Mouse (Mus musculus) bone marrow macrophage, adult 2 months (primary cell): ENCODE measurements around the gene Plbd1.

ENCODE experiments used
- CTCF ChIP-seq: IDR thresholded peaks from 2 replicates; pipeline ENCODE4 v1.5.1; 2012; ENCODE audit warnings: low read depth, mild to moderate bottlenecking, low read length, moderate library complexity
- POLR2A ChIP-seq: IDR thresholded peaks from 2 replicates; pipeline ENCODE4 v1.6.1; 2012; ENCODE audit warnings: mild to moderate bottlenecking, low read depth, low read length, borderline replicate concordance

DNA sequence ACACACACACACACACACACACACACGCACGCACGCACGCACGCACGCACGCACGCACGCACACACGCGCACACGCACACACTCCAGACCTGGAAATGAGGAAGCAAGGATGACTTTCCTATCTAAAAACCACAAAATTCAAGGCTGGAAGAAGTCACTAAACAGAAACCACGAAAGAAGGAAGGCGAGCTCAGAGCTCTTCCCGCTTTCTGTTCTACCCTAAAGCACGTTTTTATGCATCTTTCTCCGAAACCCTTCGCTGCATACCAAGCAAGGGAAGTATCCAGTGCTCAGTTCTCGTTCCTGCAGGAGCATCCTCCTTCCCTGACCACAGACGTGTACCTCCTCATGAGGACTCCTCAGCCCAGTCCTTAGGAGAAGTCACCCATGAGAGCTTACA is 7.3 kb downstream of the Plbd1 start:
- TF ChIP-seq POLR2A (no peak), CTCF (no peak)
